Mouse (Mus musculus): ENCODE measurements around the gene Pdpk1. TPM values are rescaled to one million over a fixed set of nuclear protein-coding genes. Genes with fewer than 3 reads are reported as not detected.

The Pdpk1 gene
- polyA plus RNA-seq, 1 experiment, result 56.6 TPM

GRCm38 (mm10) chr17:24164566-24165259 is 14.0 kb upstream of the Pdpk1 start:
- TF ChIP-seq CTCF (IDR thresholded peaks at IDR 0.05; ENCODE audit: borderline replicate concordance, control insufficient read depth, extremely low read depth, insufficient read depth, low read length, poor library complexity) (no peak), POLR2A (IDR thresholded peaks at IDR 0.05; ENCODE audit: control insufficient read depth, extremely low read depth, insufficient read depth, low read length, poor library complexity) (no peak)
- Histone ChIP-seq H3K27ac (ENCODE audit: control insufficient read depth, insufficient read depth, low read length) (no peak overlapping the region), H3K4me3 (ENCODE audit: control insufficient read depth, insufficient read depth, low read length) (no peak overlapping the region), H3K27me3 (ENCODE audit: control insufficient read depth, insufficient read depth, low read length) (no peaks in the 10 kb centered on the region), H3K4me1 (replicated peaks; ENCODE audit: control insufficient read depth, insufficient read depth, low read length) (peaks cover 21% of the 10 kb centered on the region), H3K36me3 (ENCODE audit: control insufficient read depth, insufficient read depth, low read length) (peaks cover 6% of the 10 kb centered on the region; the same call in 1 of the 2 replicates)
- DNase-seq, result no peak
- 85% methylated on average over 11 of the region's 11 CpGs for WGBS

GRCm38 (mm10) chr17:24163176-24163962 is 12.6 kb upstream of the Pdpk1 start, which contains the start of gene Amdhd2:
Amdhd2 (minus strand) TSS chr17:24163766.
- Histone ChIP-seq H3K4me1 (replicated peaks; ENCODE audit: control insufficient read depth, insufficient read depth, low read length) (peaks cover 18% of the 10 kb centered on the region), H3K27ac (ENCODE audit: control insufficient read depth, insufficient read depth, low read length) (peak within 1 kb of the TSS; percentile 44), H3K36me3 (ENCODE audit: control insufficient read depth, insufficient read depth, low read length) (peaks cover 6% of the 10 kb centered on the region; the same call in 1 of the 2 replicates), H3K4me3 (ENCODE audit: control insufficient read depth, insufficient read depth, low read length) (peak within 1 kb of the TSS; percentile 74), H3K27me3 (ENCODE audit: control insufficient read depth, insufficient read depth, low read length) (no peaks in the 10 kb centered on the region)
- under 1% methylated on average over 47 of the region's 47 CpGs for WGBS
- peak; percentile 92 for DNase-seq
- TF ChIP-seq POLR2A (IDR thresholded peaks at IDR 0.05; ENCODE audit: control insufficient read depth, extremely low read depth, insufficient read depth, low read length, poor library complexity) (no peak), CTCF (IDR thresholded peaks at IDR 0.05; ENCODE audit: borderline replicate concordance, control insufficient read depth, extremely low read depth, insufficient read depth, low read length, poor library complexity) (no peak)

- peaks cover 6% of the 10 kb centered on the region; the same call in 1 of the 2 replicates for H3K36me3 ChIP-seq (ENCODE audit: control insufficient read depth, insufficient read depth, low read length)
- TF ChIP-seq CTCF (IDR thresholded peaks at IDR 0.05; ENCODE audit: borderline replicate concordance, control insufficient read depth, extremely low read depth, insufficient read depth, low read length, poor library complexity) (no peak), POLR2A (IDR thresholded peaks at IDR 0.05; ENCODE audit: control insufficient read depth, extremely low read depth, insufficient read depth, low read length, poor library complexity) (no peak)
- H3K4me3 ChIP-seq (ENCODE audit: control insufficient read depth, insufficient read depth, low read length), result peak overlapping the region; percentile 74
- 3% methylated on average over 17 of the region's 17 CpGs for WGBS
- H3K4me1 ChIP-seq (replicated peaks; ENCODE audit: control insufficient read depth, insufficient read depth, low read length), result peaks cover 11% of the 10 kb centered on the region
- H3K27ac ChIP-seq (ENCODE audit: control insufficient read depth, insufficient read depth, low read length), result no peak overlapping the region
- H3K27me3 ChIP-seq (ENCODE audit: control insufficient read depth, insufficient read depth, low read length), result no peaks in the 10 kb centered on the region
- no peak for DNase-seq
Measured at GRCm38 (mm10) chr17:24162584-24163175, 12.0 kb upstream of the Pdpk1 start.

GRCm38 (mm10) chr17:24161466-24161865 is 10.7 kb upstream of the Pdpk1 start:
- Histone ChIP-seq H3K36me3 (ENCODE audit: control insufficient read depth, insufficient read depth, low read length) (no peaks in the 10 kb centered on the region; the same call in 1 of the 2 replicates), H3K4me1 (replicated peaks; ENCODE audit: control insufficient read depth, insufficient read depth, low read length) (peaks cover 10% of the 10 kb centered on the region), H3K27me3 (ENCODE audit: control insufficient read depth, insufficient read depth, low read length) (no peaks in the 10 kb centered on the region), H3K27ac (ENCODE audit: control insufficient read depth, insufficient read depth, low read length) (no peak overlapping the region), H3K4me3 (ENCODE audit: control insufficient read depth, insufficient read depth, low read length) (no peak overlapping the region)
- 94% methylated on average over 5 of the region's 5 CpGs for WGBS
- no peak for DNase-seq
- no peak for TF ChIP-seq POLR2A (IDR thresholded peaks at IDR 0.05; ENCODE audit: control insufficient read depth, extremely low read depth, insufficient read depth, low read length, poor library complexity)
- TF ChIP-seq CTCF (IDR thresholded peaks at IDR 0.05; ENCODE audit: borderline replicate concordance, control insufficient read depth, extremely low read depth, insufficient read depth, low read length, poor library complexity), result no peak

- H3K4me3 ChIP-seq (ENCODE audit: control insufficient read depth, insufficient read depth, low read length), result no peak overlapping the region
- peaks cover 1% of the 10 kb centered on the region for H3K4me1 ChIP-seq (replicated peaks; ENCODE audit: control insufficient read depth, insufficient read depth, low read length)
- no peak overlapping the region for H3K27ac ChIP-seq (ENCODE audit: control insufficient read depth, insufficient read depth, low read length)
- H3K27me3 ChIP-seq (ENCODE audit: control insufficient read depth, insufficient read depth, low read length), result no peaks in the 10 kb centered on the region
- WGBS, result 95% methylated on average over 4 of the region's 4 CpGs
- H3K36me3 ChIP-seq (ENCODE audit: control insufficient read depth, insufficient read depth, low read length), result no peaks in the 10 kb centered on the region
- no peak for TF ChIP-seq CTCF (IDR thresholded peaks at IDR 0.05; ENCODE audit: borderline replicate concordance, control insufficient read depth, extremely low read depth, insufficient read depth, low read length, poor library complexity)
- no peak for TF ChIP-seq POLR2A (IDR thresholded peaks at IDR 0.05; ENCODE audit: control insufficient read depth, extremely low read depth, insufficient read depth, low read length, poor library complexity)
- no peak for DNase-seq
Measured at GRCm38 (mm10) chr17:24157526-24157925, 6.8 kb upstream of the Pdpk1 start.

GRCm38 (mm10) chr17:24157121-24157520 is 6.4 kb upstream of the Pdpk1 start:
- WGBS, result 97% methylated on average over 6 of the region's 6 CpGs
- peaks cover 3% of the 10 kb centered on the region for H3K4me1 ChIP-seq (replicated peaks; ENCODE audit: control insufficient read depth, insufficient read depth, low read length)
- H3K27ac ChIP-seq (ENCODE audit: control insufficient read depth, insufficient read depth, low read length), result no peak overlapping the region
- TF ChIP-seq POLR2A (IDR thresholded peaks at IDR 0.05; ENCODE audit: control insufficient read depth, extremely low read depth, insufficient read depth, low read length, poor library complexity), result no peak
- TF ChIP-seq CTCF (IDR thresholded peaks at IDR 0.05; ENCODE audit: borderline replicate concordance, control insufficient read depth, extremely low read depth, insufficient read depth, low read length, poor library complexity), result no peak
- H3K4me3 ChIP-seq (ENCODE audit: control insufficient read depth, insufficient read depth, low read length), result no peak overlapping the region
- H3K27me3 ChIP-seq (ENCODE audit: control insufficient read depth, insufficient read depth, low read length), result no peaks in the 10 kb centered on the region
- no peaks in the 10 kb centered on the region for H3K36me3 ChIP-seq (ENCODE audit: control insufficient read depth, insufficient read depth, low read length)
- DNase-seq, result no peak
